Mouse (Mus musculus): ENCODE data around the gene Hspb3. TPM values are rescaled to one million over a fixed set of nuclear protein-coding genes. Genes with fewer than 3 reads are reported as not detected.

Hspb3 gene
- total RNA-seq (2015), result not detected in 2 replicates
- total RNA-seq (2017), result not detected in 2 replicates

DNA sequence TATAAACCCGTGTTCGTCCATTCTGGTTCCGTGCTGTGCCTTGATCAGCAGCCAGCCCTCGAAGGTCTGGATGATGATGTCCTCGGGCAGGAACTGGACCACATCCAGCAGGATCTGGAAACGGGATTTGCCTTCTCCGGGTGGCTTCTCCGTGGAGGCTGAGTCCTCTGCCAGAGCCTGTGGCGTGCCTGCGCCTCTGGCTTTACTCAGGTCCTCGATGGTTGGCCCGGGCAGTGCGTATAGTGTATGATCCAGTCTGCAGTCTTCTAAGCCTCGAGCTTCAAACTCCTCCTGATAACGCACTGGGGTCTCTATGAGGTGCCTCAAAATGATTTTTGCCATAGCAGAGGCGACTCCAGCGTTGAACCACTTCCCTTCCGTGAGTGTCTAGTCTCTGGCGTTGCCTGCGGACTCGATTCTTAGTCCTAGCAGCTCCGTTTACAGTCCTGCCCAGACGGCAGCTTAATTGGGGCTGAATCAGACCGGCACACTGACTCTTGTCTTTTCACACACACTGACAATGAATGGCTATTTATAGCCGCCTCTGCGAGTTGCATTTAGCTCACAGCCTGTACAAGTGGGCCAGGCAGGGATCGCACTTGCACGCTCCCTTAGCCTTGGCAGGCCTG lies at the start of gene Hspb3:
TSS of gene Hspb3 (minus strand) at position 526 of the 629 bp plus-strand sequence.
- ATAC-seq (ENCODE audit: poor library complexity, severe bottlenecking), result no peak

DNA sequence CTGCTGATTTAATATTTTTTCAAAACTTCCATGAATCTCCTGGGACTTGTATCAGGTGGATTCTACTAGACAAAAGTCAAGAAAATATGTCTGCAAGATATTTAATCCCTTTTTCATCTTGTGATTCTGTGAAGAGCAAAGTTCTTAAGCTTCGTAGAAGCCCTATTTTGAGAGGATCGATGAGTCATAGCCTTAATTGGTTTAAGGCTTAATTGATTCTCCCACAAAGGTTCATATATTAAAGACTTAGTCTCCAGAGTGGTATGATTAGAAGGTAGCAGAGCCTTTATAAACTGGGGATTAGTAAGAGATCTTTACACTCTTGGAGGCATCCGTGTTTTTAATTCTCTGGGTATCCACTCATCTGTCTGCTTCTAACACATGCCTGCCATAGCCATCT lies 49.7 kb upstream of the Hspb3 start:
- no peak for ATAC-seq (ENCODE audit: poor library complexity, severe bottlenecking)

DNA sequence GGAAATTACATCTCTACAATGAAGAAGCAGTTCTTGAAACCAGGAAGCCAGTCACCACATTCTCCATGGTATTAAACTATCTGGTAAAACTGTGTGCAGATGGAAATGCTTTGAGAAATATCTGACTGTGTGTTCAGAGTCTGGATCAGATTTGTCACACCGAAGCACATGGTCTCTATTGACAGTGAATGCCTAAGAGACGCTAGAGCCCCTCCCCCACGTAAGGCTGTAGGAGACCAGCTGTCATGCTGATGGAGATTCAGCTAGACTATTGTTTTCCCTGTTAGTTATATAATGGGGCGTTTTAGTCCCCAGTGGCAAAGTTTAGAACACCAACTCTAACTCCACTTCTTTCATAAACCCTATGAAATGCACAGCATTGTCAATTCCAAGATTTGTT lies 42.7 kb upstream of the Hspb3 start:
- ATAC-seq (ENCODE audit: poor library complexity, severe bottlenecking), result no peak

DNA sequence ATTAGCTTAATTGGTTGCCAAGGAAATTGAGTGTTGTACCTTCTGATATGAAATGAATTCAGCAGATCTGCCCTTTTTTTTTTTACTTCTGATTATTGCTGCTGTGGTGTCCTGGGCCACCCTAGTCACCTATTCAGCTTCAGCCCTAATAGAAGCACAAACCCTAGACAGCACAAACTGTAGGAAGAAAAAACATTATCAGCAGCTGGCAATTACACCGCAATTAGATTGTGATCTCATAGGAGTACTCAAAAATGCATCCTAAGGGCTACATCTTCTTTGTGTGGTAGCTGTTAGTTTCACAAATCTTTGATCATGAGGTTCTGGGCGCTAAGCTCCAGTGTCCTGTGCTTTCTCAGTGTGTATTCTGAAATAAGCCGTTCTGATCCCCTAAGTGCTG lies 37.7 kb upstream of the Hspb3 start:
- ATAC-seq (ENCODE audit: poor library complexity, severe bottlenecking), result no peak

DNA sequence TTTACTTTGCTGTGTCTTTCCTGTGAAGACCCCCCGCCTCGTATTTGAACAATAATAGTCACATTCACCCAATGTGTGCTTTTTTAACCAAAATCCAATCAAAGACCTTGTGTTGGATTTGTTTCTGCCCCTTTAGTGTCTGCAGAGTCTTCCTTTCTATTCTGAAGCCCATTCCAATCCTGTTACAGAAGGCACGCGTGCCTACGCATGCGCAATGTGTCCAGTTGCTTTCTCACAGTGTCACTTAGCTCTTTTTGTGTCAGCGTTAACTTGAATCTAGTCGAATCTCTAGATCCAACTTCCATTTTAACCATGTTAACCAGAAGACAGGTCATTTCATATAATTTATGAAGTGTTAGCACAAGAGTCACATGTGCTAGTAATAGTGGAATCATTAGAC lies 36.5 kb upstream of the Hspb3 start:
- no peak for ATAC-seq (ENCODE audit: poor library complexity, severe bottlenecking)

DNA sequence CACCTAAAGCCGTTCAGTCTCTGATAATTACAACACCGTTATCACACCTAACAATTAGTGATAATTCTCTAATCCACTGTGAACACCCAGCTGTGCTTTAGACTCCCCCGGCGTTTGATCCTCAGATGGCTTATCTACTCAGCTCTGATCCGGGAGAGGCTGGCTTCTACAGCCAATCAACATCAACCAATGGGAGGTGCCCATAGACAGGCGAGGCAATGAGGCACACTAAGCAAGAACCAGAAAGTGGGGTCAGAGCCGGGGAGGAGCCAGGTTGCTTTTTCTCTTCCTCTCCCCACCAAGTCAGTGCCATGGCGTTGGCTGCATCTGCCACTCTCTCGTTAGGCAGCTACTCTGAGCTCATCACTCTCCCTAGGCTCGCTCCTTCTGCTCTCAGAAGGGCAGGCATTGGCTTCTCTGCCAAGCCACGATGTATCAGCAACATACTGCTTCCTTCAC lies 36.0 kb upstream of the Hspb3 start:
- peak; percentile 38; the same call in 1 of the 2 replicates for ATAC-seq (ENCODE audit: poor library complexity, severe bottlenecking)

DNA sequence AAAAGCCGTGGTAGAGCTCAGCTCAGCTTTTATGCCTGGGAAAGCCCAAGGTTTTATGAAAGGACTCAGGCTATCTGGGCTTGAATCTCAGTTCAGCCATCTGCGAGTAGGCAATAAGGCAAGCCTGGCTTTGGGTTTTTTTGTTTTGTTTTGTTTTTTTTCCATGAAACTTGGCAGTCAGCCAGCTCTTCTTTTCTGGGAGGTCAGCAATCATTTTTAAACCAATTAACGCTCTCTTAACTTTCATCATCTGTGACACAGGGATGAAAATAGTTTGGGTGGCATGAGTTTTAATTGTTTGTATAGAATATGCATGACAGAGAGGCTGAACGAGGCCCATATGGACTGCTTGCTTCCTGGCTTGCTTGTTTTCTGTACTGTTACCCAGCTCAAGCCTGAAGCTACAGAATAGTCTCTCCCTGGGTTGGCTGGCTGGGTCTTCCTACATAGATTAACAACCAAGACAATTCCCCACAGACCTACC lies 33.4 kb upstream of the Hspb3 start:
- no peak for ATAC-seq (ENCODE audit: poor library complexity, severe bottlenecking)

DNA sequence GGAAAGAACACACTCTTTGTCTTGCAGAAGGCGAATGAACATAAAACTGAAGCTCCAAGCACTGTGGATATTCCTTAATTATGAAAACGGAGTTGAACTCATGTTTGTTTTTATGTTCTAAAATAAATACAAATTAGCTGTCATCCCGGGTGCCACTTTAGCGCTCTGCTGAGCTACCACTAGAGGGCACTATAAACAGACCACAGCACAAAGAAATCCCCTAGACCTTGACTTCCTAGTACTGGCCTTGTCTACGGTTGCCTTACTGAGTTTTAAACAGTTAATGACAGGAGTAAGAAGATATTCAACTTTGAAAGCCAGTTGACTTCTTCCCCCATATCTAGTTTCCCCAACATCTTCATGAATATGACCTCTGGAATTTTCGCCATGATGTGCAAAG lies 29.9 kb upstream of the Hspb3 start:
- peak; percentile 90 for ATAC-seq (ENCODE audit: poor library complexity, severe bottlenecking)

DNA sequence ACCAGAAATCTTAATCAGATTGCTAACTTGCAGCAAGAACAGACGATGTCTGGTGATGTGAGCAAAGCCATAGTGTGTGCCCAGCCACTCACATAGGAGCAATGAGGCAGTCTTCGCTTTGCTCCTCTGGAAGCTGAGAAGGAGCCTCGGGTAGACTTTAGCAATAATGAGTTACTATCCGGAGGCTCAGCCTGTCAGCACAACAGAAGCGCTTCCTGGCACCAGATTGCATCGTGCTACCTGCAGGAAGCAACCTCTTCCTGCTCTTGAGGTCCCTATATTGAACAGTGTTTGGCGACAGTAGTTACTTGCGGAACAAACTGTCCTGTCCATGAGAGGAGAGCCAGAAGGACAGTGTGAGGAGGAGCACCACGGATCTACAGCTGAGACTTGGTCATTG lies 28.2 kb upstream of the Hspb3 start:
- peak; percentile 50 for ATAC-seq (ENCODE audit: poor library complexity, severe bottlenecking)

DNA sequence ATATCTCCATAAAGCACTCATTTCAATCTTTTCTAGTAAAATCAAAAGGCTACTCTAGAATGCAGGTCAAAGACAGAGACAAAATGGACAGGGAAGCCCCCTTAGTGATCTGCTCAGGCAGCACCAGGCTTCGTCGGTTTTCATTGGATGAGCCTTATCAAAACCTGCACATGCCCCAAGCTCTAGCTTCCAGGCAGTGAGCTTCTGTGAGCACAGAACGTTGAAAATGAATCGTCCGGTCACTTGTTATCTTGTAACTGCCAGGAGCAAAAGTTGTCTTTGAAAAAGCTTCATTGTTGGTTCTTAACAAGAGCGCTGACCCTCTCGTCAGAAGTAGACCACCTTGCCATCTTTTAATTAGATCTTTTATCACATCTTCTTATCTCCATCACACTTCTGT lies 26.4 kb upstream of the Hspb3 start:
- no peak for ATAC-seq (ENCODE audit: poor library complexity, severe bottlenecking)

DNA sequence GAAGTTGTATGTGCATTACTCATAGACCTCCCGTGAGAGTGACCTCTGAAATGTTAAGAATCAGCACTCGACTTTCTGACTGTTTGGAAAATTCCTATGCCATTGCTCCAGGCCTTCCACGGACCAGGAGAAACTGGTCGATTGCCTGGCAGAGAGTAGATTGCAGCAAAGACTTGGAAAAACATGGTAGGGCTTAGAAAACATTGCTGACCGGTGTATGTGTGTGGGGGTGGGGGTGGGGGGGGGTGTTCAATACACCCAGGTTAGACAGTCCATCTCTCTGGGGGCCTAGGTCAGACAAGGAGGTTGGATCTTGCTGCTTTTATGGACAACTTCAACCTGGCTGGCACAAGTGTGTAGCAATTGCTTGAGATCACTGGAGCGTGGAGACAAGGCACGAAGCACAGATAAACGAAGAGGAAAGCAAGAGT lies 23.2 kb upstream of the Hspb3 start:
- ATAC-seq (ENCODE audit: poor library complexity, severe bottlenecking), result no peak

DNA sequence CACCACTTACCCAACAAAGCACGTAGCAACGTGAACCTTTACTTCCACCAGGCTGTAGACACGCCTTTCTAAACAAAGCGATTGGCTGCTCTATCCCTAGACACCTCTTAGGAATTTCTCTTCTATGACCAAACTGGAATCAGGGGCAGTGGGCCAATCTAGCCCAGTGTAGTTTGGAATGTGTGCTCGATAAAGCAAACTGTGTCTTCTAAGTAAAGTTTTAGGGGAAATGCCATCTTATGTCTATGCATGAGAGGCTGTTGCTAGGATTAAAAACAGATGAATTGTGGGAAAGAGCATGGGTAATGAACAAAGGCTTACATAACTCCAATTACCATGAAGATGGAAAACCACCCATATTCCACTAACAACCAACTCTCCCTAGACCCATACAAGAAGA lies 19.3 kb upstream of the Hspb3 start:
- no peak for ATAC-seq (ENCODE audit: poor library complexity, severe bottlenecking)

DNA sequence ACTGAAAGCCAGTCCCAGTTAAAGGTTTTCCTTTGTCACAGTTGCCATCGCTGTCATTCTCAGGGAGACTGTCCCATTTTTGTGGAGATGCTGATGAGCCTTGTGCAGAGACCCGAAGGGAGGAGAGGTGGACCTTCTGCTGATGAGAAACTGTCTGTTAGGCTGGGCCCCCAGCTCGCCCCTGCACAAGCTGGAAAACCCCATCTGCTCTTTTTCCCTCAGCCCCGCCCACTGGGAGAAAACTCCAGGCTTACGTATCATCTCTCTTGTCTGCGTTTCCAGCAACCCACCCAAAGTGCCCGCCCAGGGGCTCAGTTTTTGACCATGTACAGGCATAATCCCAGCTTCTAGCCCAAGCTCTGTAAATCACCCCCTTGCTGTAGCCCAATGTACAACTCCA lies 17.2 kb upstream of the Hspb3 start:
- no peak for ATAC-seq (ENCODE audit: poor library complexity, severe bottlenecking)

DNA sequence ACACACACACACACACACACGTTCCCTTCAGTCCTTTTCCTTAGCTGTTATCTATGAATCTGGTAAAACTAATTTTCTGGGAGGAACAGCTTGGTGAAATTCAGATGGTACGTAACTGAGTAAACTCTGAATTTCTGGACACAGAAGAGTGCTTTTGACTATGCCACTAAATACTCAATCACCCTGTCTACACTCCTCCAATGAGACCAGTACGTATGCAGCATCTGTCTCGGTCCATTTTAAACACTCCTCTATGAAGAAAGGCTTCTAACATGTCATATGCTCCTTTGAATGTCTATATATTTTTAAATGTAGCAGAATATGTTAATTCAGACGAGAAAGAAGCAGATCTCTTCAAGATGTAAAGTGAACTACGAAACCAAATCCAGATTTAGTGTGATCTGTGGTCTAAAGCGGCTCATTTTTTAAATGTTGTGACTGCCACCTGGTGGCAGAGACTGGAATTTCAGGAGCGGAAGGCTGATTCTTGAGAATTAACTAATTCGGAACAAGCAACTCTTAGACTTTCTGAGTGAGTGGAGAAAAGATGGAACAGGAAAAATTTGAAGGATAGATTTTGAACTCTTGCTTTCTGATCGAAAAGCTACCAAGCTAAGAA lies 6.1 kb upstream of the Hspb3 start:
- peak; percentile 90 for ATAC-seq (ENCODE audit: poor library complexity, severe bottlenecking)

DNA sequence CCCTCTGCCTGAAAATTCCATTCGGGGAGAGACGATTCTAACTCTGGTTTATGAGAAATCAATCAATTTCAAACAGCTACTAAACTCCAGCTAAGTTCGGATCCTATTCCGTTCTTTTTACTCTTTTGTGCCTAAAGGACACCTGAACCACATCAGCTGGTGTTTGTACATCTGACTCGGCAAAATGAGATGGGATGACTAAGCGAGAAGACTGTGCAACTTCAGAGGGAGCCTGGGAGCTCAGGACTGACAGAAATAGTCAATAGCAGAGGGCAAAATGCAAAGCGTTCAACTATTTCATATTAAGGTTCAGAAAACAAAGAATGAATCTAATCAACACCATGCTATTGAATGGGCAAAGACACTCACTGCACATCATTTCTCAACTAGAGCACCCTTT lies 407 bp upstream of the Hspb3 start:
- ATAC-seq (ENCODE audit: poor library complexity, severe bottlenecking), result no peak

DNA sequence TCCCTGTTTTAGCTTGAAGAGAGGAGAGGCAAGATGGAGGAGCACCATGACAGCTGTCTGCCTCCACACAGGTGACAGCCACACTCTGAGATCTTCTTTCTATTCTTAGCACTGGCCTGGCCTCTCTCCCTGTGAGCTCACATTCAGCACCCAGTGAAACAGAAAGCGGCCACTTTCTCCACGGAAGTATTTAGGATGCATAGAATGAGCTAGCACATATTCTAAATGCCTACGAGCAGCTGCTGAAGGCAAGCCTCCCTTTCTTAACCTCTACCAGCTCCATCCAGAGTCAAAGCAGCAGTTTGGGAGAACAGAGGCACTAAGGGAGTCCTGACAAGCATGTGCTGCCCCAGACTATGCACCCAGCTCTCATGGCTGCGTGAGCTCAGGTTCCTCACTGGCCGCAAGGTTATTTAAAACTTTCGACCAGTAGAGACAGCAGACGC lies 1.6 kb downstream of the Hspb3 start:
- ATAC-seq (ENCODE audit: poor library complexity, severe bottlenecking), result peak; percentile 47; the same call in 1 of the 2 replicates

DNA sequence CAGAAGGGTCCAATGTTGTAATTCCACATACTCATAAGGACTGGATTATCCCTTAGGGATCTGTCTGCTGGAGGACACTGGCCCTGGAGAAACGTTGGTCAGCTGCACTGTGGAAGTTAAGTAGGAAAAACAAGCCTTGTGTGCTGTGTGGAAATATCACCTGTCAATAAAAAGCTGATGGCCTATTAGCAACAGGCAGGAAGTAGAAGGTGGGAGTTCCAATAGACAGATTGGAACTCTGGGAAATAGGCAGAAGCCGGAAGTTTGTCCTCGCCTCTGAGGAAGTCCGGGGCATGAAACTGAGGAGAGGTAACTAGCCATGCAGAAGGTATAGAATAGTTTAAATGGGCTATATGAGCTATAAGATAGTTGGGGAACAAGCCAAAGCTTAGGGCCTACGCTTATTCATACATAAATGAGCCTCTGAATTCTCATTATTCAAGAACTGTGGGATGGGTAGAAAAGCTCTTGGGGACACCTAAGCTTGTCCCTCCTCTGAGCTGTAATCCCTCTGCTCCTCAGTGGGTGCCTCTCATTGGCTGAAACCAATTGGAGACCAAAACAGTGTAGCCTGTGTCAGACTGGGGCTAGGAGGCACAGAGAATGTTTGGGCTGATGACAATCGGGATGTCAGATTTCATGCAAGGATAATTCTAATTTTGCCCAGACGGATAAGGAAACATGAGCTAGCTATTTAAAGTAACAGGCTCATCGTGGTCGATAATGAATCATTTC lies 2.7 kb downstream of the Hspb3 start:
- no peak for ATAC-seq (ENCODE audit: poor library complexity, severe bottlenecking)

DNA sequence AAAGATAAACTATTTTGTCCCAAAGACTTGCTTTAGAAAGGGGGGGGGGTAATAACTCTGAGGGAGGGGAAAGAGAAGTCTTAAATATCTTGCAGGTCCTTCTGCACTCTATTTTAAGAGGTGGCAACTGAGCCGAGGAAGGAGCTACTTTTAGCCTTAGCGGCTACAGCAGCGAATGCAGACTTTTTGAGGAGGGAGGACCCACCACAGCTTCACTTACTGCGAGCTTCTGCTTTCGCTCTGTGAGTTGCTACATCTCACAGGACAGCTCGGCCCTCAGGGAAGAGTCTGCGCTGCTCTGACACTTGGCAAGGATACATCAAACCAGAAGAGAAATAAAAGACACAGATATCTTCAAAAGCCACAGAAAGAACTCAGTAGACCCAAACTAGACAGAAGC lies 6.3 kb downstream of the Hspb3 start:
- peak; percentile 89 for ATAC-seq (ENCODE audit: poor library complexity, severe bottlenecking)

DNA sequence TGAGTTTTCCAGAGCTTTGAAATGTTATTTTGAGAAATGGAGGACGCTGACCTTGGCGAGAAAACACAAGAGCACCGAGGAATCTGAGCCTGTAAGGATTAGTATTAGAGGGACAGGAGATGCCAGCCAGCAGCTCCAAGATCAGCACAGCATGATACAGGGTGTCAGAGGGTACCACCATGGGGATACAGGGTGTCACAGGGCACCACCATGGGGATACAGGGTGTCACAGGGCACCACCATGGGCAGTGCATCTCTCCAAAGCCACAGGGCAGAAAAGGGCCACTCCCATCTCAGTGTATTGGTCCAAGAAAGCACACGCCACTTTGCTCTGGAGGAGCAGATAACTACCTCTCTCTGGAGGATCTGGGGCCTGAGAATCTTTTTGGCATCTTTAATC lies 6.8 kb downstream of the Hspb3 start:
- ATAC-seq (ENCODE audit: poor library complexity, severe bottlenecking), result 0 out of 2 replicates have a peak, but pooled peaks have one; percentile 16

DNA sequence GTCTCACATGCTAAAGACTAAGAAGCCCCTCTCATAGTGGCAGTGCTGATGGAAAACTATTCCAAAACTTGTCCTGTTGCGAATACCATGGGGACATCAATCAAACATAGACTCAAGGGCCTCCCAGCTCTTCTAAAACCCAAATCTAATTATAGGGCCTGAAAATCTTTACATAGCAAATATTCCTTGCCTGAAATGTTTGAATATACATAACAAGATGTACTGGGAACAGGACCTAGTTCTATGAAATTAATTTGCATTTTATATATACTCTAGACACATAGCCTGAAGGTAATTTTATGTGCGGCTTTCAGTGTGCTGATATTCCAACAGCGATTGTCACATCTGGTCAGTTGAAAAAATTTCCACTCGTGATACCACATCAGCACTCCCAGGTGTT lies 8.0 kb downstream of the Hspb3 start:
- ATAC-seq (ENCODE audit: poor library complexity, severe bottlenecking), result no peak

DNA sequence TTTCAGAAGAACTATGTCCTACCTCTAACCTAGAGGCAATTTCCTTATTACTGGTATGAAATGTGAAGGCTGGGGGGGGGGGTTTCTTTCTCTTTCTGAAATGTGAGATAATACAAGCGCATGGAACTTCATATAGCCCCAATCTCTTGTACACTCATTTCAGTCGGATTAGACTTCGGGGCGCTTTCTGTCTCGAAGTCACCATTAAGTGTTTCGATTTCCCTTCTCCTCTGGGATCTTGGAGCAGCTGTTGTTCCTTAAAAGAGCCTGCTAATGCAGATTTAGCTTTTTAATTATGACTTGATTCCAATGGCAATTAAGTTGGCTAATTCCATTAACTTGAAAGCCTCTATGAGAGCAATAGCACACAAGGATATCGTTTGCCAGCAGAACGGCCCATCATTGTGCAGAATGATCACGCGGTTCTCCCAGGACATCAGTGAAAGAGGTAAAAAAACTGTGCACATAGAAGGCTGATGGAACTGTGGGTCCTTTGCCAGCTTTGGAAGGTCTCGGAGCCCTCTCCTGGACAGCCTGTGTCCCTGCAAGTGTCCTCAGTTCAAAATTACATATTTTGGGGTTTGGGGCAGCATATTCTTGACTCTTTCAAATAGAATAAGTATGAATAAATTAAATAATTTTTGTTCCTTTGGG lies 22.4 kb downstream of the Hspb3 start:
- no peak for ATAC-seq (ENCODE audit: poor library complexity, severe bottlenecking)

Data from megakaryocyte, adult 5-6 weeks (primary cell).